Mouse (Mus musculus): ENCODE data around the gene Olfr57. TPM values are rescaled to one million over a fixed set of nuclear protein-coding genes. Genes with fewer than 3 reads are reported as not detected.
"Not testable (repeated sequence)": the region's sequence is repeated elsewhere in the genome, so short reads cannot be mapped to it uniquely, and the experiment has no call there.

Olfr57 gene
- polyA plus RNA-seq (2012; fragmentation: generic; extraction: Trizol): not detected
- long read RNA-seq, experiment 1: 0 reads
- long read RNA-seq, experiment 2: 0 reads

- no peaks in the 10 kb centered on the region for H3K79me3 ChIP-seq (ENCODE audit: low read depth)
- H3K27me3 ChIP-seq (ENCODE audit: control insufficient read depth, insufficient read depth, insufficient read length): no peaks in the 10 kb centered on the region
- H3ac ChIP-seq (ENCODE audit: control insufficient read depth, insufficient read length, low read depth): no peak within 1 kb of the TSS
- H3K36me3 ChIP-seq (ENCODE audit: control insufficient read depth, insufficient read depth): no peaks in the 10 kb centered on the region
- H3K4me3 ChIP-seq (ENCODE audit: insufficient read depth, poor library complexity, severe bottlenecking): no peak within 1 kb of the TSS
- TF ChIP-seq USF1 (IDR thresholded peaks at IDR 0.05; ENCODE audit: low read depth) (no peak), FOSL1 (IDR thresholded peaks at IDR 0.05; ENCODE audit: insufficient read depth, low read length, poor library complexity, severe bottlenecking) (no peak), CTCF (IDR thresholded peaks at IDR 0.05; ENCODE audit: control insufficient read depth, insufficient read depth, insufficient read length) (no peak), CEBPB (IDR thresholded peaks at IDR 0.05; ENCODE audit: low read depth) (no peak), MAX (IDR thresholded peaks at IDR 0.05) (no peak), MYOG (IDR thresholded peaks at IDR 0.05; ENCODE audit: control insufficient read depth, extremely low read depth, insufficient read length) (no peak), MYOD1 (IDR thresholded peaks at IDR 0.05; ENCODE audit: control insufficient read depth, insufficient read length, low read depth) (no peak)
- H3K79me2 ChIP-seq (ENCODE audit: control insufficient read depth, insufficient read depth): no peaks in the 10 kb centered on the region
Measured at GRCm38 (mm10) chr10:79028441-79028840, at the start of gene Olfr57. Gene Olfr57 (plus strand): TSS chr10:79028741.

GRCm38 (mm10) chr10:78980750-78981149 lies 47.8 kb upstream of the Olfr57 start, which contains the start of gene Olfr1352:
Gene Olfr1352 (plus strand): TSS chr10:78981050.
- Histone ChIP-seq H3K27me3 (ENCODE audit: control insufficient read depth, insufficient read depth, insufficient read length) (no peaks in the 10 kb centered on the region), H3K79me3 (ENCODE audit: low read depth) (no peaks in the 10 kb centered on the region)
- no peak for TF ChIP-seq MYOD1 (IDR thresholded peaks at IDR 0.05; ENCODE audit: control insufficient read depth, insufficient read length, low read depth)
- no peak for TF ChIP-seq USF1 (IDR thresholded peaks at IDR 0.05; ENCODE audit: low read depth)
- TF ChIP-seq CTCF (IDR thresholded peaks at IDR 0.05; ENCODE audit: control insufficient read depth, insufficient read depth, insufficient read length): no peak
- no peak for TF ChIP-seq FOSL1 (IDR thresholded peaks at IDR 0.05; ENCODE audit: insufficient read depth, low read length, poor library complexity, severe bottlenecking)
- TF ChIP-seq MYOG (IDR thresholded peaks at IDR 0.05; ENCODE audit: control insufficient read depth, extremely low read depth, insufficient read length): no peak
- TF ChIP-seq MAX (IDR thresholded peaks at IDR 0.05): no peak
- TF ChIP-seq CEBPB (IDR thresholded peaks at IDR 0.05; ENCODE audit: low read depth): no peak

GRCm38 (mm10) chr10:79012172-79012571 lies 16.4 kb upstream of the Olfr57 start, which contains the start of gene Olfr1351:
Gene Olfr1351 (plus strand): TSS chr10:79012472.
- Histone ChIP-seq H3K36me3 (ENCODE audit: control insufficient read depth, insufficient read depth) (no peaks in the 10 kb centered on the region), H3K79me2 (ENCODE audit: control insufficient read depth, insufficient read depth) (no peaks in the 10 kb centered on the region), H3K4me3 (ENCODE audit: insufficient read depth, poor library complexity, severe bottlenecking) (no peak within 1 kb of the TSS), H3K79me3 (ENCODE audit: low read depth) (no peaks in the 10 kb centered on the region), H3K27me3 (ENCODE audit: control insufficient read depth, insufficient read depth, insufficient read length) (no peaks in the 10 kb centered on the region), H3ac (ENCODE audit: control insufficient read depth, insufficient read length, low read depth) (no peak within 1 kb of the TSS)
- TF ChIP-seq MAX (IDR thresholded peaks at IDR 0.05) (no peak), USF1 (IDR thresholded peaks at IDR 0.05; ENCODE audit: low read depth) (no peak), FOSL1 (IDR thresholded peaks at IDR 0.05; ENCODE audit: insufficient read depth, low read length, poor library complexity, severe bottlenecking) (no peak), MYOG (IDR thresholded peaks at IDR 0.05; ENCODE audit: control insufficient read depth, extremely low read depth, insufficient read length) (no peak), CEBPB (IDR thresholded peaks at IDR 0.05; ENCODE audit: low read depth) (no peak), MYOD1 (IDR thresholded peaks at IDR 0.05; ENCODE audit: control insufficient read depth, insufficient read length, low read depth) (no peak), CTCF (IDR thresholded peaks at IDR 0.05; ENCODE audit: control insufficient read depth, insufficient read depth, insufficient read length) (no peak)

More at GRCm38 (mm10) chr10:78980750-78981149, 47.8 kb upstream of the Olfr57 start, which contains the start of gene Olfr1352:
- Histone ChIP-seq H3K4me3 (ENCODE audit: insufficient read depth, poor library complexity, severe bottlenecking) (no peak within 1 kb of the TSS), H3K79me2 (ENCODE audit: control insufficient read depth, insufficient read depth) (no peaks in the 10 kb centered on the region), H3ac (ENCODE audit: control insufficient read depth, insufficient read length, low read depth) (no peak within 1 kb of the TSS), H3K36me3 (ENCODE audit: control insufficient read depth, insufficient read depth) (no peaks in the 10 kb centered on the region)

GRCm38 (mm10) chr10:79042457-79042856 lies 13.9 kb downstream of the Olfr57 start:
- H3K27me3 ChIP-seq (ENCODE audit: control insufficient read depth, insufficient read depth, insufficient read length); H3K79me2 ChIP-seq (ENCODE audit: control insufficient read depth, insufficient read depth); H3K79me3 ChIP-seq (ENCODE audit: low read depth); H3ac ChIP-seq (ENCODE audit: control insufficient read depth, insufficient read length, low read depth); H3K4me3 ChIP-seq (ENCODE audit: insufficient read depth, poor library complexity, severe bottlenecking); H3K36me3 ChIP-seq (ENCODE audit: control insufficient read depth, insufficient read depth): not testable (repeated sequence)

GRCm38 (mm10) chr10:79057370-79057769 lies 28.8 kb downstream of the Olfr57 start:
- H3K4me3 ChIP-seq (ENCODE audit: insufficient read depth, poor library complexity, severe bottlenecking); H3K79me3 ChIP-seq (ENCODE audit: low read depth); H3K27me3 ChIP-seq (ENCODE audit: control insufficient read depth, insufficient read depth, insufficient read length); H3ac ChIP-seq (ENCODE audit: control insufficient read depth, insufficient read length, low read depth); H3K79me2 ChIP-seq (ENCODE audit: control insufficient read depth, insufficient read depth); H3K36me3 ChIP-seq (ENCODE audit: control insufficient read depth, insufficient read depth): not testable (repeated sequence)

Other genes with a start within 250 kb of the Olfr57 start
- gene Slc1a6, start 248.2 kb upstream of the Olfr57 start, polyA plus RNA-seq (2012; fragmentation: generic; extraction: Trizol): not detected
- not detected for gene Olfr1356, start 176.6 kb upstream of the Olfr57 start, polyA plus RNA-seq (2012; fragmentation: generic; extraction: Trizol)
- gene Olfr1355, start 153.2 kb upstream of the Olfr57 start, polyA plus RNA-seq (2012; fragmentation: generic; extraction: Trizol): not detected
- gene Olfr1354, start 115.6 kb upstream of the Olfr57 start, polyA plus RNA-seq (2012; fragmentation: generic; extraction: Trizol): not detected
- not detected for gene Olfr8, start 78.1 kb upstream of the Olfr57 start, polyA plus RNA-seq (2012; fragmentation: generic; extraction: Trizol)
- gene Olfr1353, start 65.4 kb upstream of the Olfr57 start, polyA plus RNA-seq (2012; fragmentation: generic; extraction: Trizol): not detected
- not detected for gene Olfr1352, start 47.7 kb upstream of the Olfr57 start, polyA plus RNA-seq (2012; fragmentation: generic; extraction: Trizol)
- gene Olfr1351, start 16.3 kb upstream of the Olfr57 start, polyA plus RNA-seq (2012; fragmentation: generic; extraction: Trizol): not detected
- gene 2610008E11Rik, start 68.9 kb downstream of the Olfr57 start, polyA plus RNA-seq (2012; fragmentation: generic; extraction: Trizol): 1.7 TPM
- gene Vmn2r80, start 120.0 kb downstream of the Olfr57 start, polyA plus RNA-seq (2012; fragmentation: generic; extraction: Trizol): not detected
- not detected for gene Vmn2r81, start 219.0 kb downstream of the Olfr57 start, polyA plus RNA-seq (2012; fragmentation: generic; extraction: Trizol)

All from C2C12 (cell line).